Mouse (Mus musculus) small intestine, adult 10 weeks (tissue): ENCODE data around the gene Ndufb3. TPM values are rescaled to one million over a fixed set of nuclear protein-coding genes. Genes with fewer than 3 reads are reported as not detected.

Experiments used
- polyA plus RNA-seq: library from polyadenylated mRNA; stranded (reverse); fragments of 350-450 nt; fragmentation: Illumina TruSeq; extraction: RNeasy Lipid Tissue Mini Kit (QIAGEN cat#74804); gene quantifications from one replicate; pipeline ENCODE4 v1.2.3, GENCODE M21; 2014; ENCODE audit warnings: low replicate concordance

Gene Ndufb3
- polyA plus RNA-seq, result 79.7 TPM

GRCm38 (mm10) chr1:58586171-58586997, at the start of gene Ndufb3, which contains the start of gene Fam126b:
TSS of gene Ndufb3 (plus strand) at chr1:58586384.
TSS of gene Fam126b (minus strand) at chr1:58586323.

Other genes with a start within 250 kb of the Ndufb3 start
- gene Bzw1, start 193.5 kb upstream of the Ndufb3 start, polyA plus RNA-seq, result 401 TPM
- gene Clk1, start 162.3 kb upstream of the Ndufb3 start, polyA plus RNA-seq, result 711 TPM
- gene Nif3l1, start 141.2 kb upstream of the Ndufb3 start, polyA plus RNA-seq, result 21.9 TPM
- 73.4 TPM for gene Ppil3, start 140.9 kb upstream of the Ndufb3 start, polyA plus RNA-seq
- gene Orc2, start 81.3 kb upstream of the Ndufb3 start, polyA plus RNA-seq, result 33.7 TPM
- gene Fam126b, start 61 bp upstream of the Ndufb3 start, polyA plus RNA-seq, result 52.1 TPM
- gene Als2cr12, start 109.6 kb downstream of the Ndufb3 start, polyA plus RNA-seq, result 39.4 TPM
- gene Cflar, start 125.1 kb downstream of the Ndufb3 start, polyA plus RNA-seq, result 112 TPM
- 126 TPM for gene Casp8, start 209.0 kb downstream of the Ndufb3 start, polyA plus RNA-seq